Mouse (Mus musculus) heart, postnatal 0 days (tissue): ENCODE measurements around the gene Pced1a. TPM values are rescaled to one million over a fixed set of nuclear protein-coding genes. Genes with fewer than 3 reads are reported as not detected.

Experiments used
- ATAC-seq: fragments of 200-750 bp; cut with Nextera tagmentation; 2 replicates; pipeline ENCODE4 v1.8.0; 2017; ENCODE audit warnings: low read depth, moderate number of reproducible peaks, moderate library complexity; ENCODE audit not compliant: insufficient read depth
- DNase-seq: peaks from one replicate; pipeline ENCODE4 v3.0.0-alpha.2; 2016; ENCODE audit warnings: low spot score
- H3K27ac ChIP-seq: fragments of 300-500 bp; sonication (generic); 2 replicates; pipeline ENCODE4 v1.5.1; 2014; ENCODE audit warnings: low read depth, mild to moderate bottlenecking
- H3K27me3 ChIP-seq: fragments of 300-500 bp; sonication (generic); 2 replicates; pipeline ENCODE4 v1.6.1; 2014; ENCODE audit warnings: low read length, mixed read lengths; ENCODE audit not compliant: control insufficient read depth, insufficient read depth
- H3K36me3 ChIP-seq: fragments of 300-500 bp; sonication (generic); replicated peaks from 2 replicates; pipeline ENCODE4 v1.6.1; 2014; ENCODE audit warnings: low read length, mixed read lengths; ENCODE audit not compliant: control insufficient read depth, insufficient read depth
- H3K4me1 ChIP-seq: fragments of 300-500 bp; sonication (generic); 2 replicates; pipeline ENCODE4 v1.6.1; 2014; ENCODE audit warnings: antibody characterized with exemption; ENCODE audit not compliant: control insufficient read depth, insufficient read depth
- H3K4me2 ChIP-seq: fragments of 300-500 bp; sonication (generic); 2 replicates; pipeline ENCODE4 v1.6.1; 2014; ENCODE audit warnings: low read depth, mild to moderate bottlenecking, low read length, moderate library complexity
- H3K4me3 ChIP-seq: fragments of 300-500 bp; sonication (generic); 2 replicates; pipeline ENCODE4 v1.5.1; 2014; ENCODE audit warnings: low read depth, low read length
- H3K9ac ChIP-seq: fragments of 300-500 bp; sonication (generic); replicated peaks from 2 replicates; pipeline ENCODE4 v1.6.1; 2014; ENCODE audit warnings: low read depth, low read length, mixed read lengths
- H3K9me3 ChIP-seq: fragments of 300-500 bp; sonication (generic); replicated peaks from 2 replicates; pipeline ENCODE4 v1.6.1; 2016; ENCODE audit warnings: low read length; ENCODE audit not compliant: control insufficient read depth
- CTCF ChIP-seq: IDR thresholded peaks from 2 replicates; pipeline ENCODE4 v1.5.1; 2016; ENCODE audit warnings: antibody characterized with exemption, control low read depth, low read depth
- EP300 ChIP-seq: IDR thresholded peaks from 2 replicates; pipeline ENCODE4 v1.6.1; 2016; ENCODE audit warnings: antibody characterized with exemption, low read depth
- WGBS: fragments of 180-500 bp; shearing (Covaris S2); extraction: QIAGEN DNeasy Blood & Tissue Kit; methylation state at CpG from one replicate; pipeline ENCODE4 v1.1.7; 2014; 5-methylcytosine and 5-hydroxymethylcytosine counted together
- polyA plus RNA-seq: library from polyadenylated mRNA; unstranded; fragments of >200 nt; fragmentation: Nextera tagmentation; extraction: Ambion mirVana; gene quantifications from 2 replicates; pipeline ENCODE4 v1.2.1, GENCODE M21; 2015
- total RNA-seq: library from RNA; depleted of rRNA; stranded (reverse); fragments of >200 nt; gene quantifications from 2 replicates; pipeline ENCODE4 v1.2.3, GENCODE M21; 2014; ENCODE audit warnings: low replicate concordance; rRNA removed

Gene Pced1a
- total RNA-seq (6.4 and 11.5 TPM in 2 replicates), polyA plus RNA-seq (2.7 and 3.4 TPM in 2 replicates)

- ATAC-seq (peak; percentile 96), DNase-seq (peak; percentile 86)
- Histone ChIP-seq H3K27ac (peak within 1 kb of the TSS; percentile 87), H3K4me1 (peaks cover 11% of the 10 kb centered on the region; the same call in 1 of the 2 replicates), H3K36me3 (no peaks in the 10 kb centered on the region), H3K4me2 (peak within 1 kb of the TSS; percentile 79), H3K9ac (peak within 1 kb of the TSS; percentile 86), H3K27me3 (no peaks in the 10 kb centered on the region), H3K4me3 (peak within 1 kb of the TSS; percentile 78), H3K9me3 (no peaks in the 10 kb centered on the region)
- TF ChIP-seq CTCF (peak; percentile 42; the same call in 1 of the 2 replicates), EP300 (no peak)
- under 1% methylated on average over 58 of the region's 58 CpGs for WGBS
Measured at GRCm38 (mm10) chr2:130424126-130424853, at the start of gene Pced1a, which contains the start of gene Vps16. Gene Pced1a (minus strand): TSS chr2:130424701. Gene Vps16 (plus strand): TSS chr2:130424339.

- Histone ChIP-seq H3K27ac (no peak overlapping the region), H3K4me2 (no peak overlapping the region), H3K9me3 (no peaks in the 10 kb centered on the region), H3K36me3 (no peaks in the 10 kb centered on the region), H3K4me1 (peaks cover 30% of the 10 kb centered on the region), H3K4me3 (no peak overlapping the region), H3K27me3 (no peaks in the 10 kb centered on the region), H3K9ac (no peak overlapping the region)
- no peak for TF ChIP-seq EP300
- no peak for TF ChIP-seq CTCF
- DNase-seq (no peak), ATAC-seq (no peak)
- WGBS = 54% methylated on average over 8 of the region's 8 CpGs
Measured at GRCm38 (mm10) chr2:130472908-130473510, 48.5 kb upstream of the Pced1a start.

- Histone ChIP-seq H3K4me2 (no peak overlapping the region), H3K27me3 (no peaks in the 10 kb centered on the region), H3K27ac (no peak overlapping the region), H3K4me1 (peaks cover 22% of the 10 kb centered on the region), H3K9me3 (no peaks in the 10 kb centered on the region), H3K36me3 (no peaks in the 10 kb centered on the region), H3K4me3 (no peak overlapping the region), H3K9ac (no peak overlapping the region)
- no peak for ATAC-seq
- DNase-seq = peak; percentile 2
- no peak for TF ChIP-seq EP300
- no peak for TF ChIP-seq CTCF
- 29% methylated on average over 2 of the region's 2 CpGs for WGBS
Measured at GRCm38 (mm10) chr2:130469935-130470334, 45.4 kb upstream of the Pced1a start.

- no peak for ATAC-seq
- Histone ChIP-seq H3K4me3 (no peak overlapping the region), H3K36me3 (no peaks in the 10 kb centered on the region), H3K4me1 (peaks cover 23% of the 10 kb centered on the region), H3K9ac (no peak overlapping the region), H3K9me3 (no peaks in the 10 kb centered on the region), H3K27me3 (no peaks in the 10 kb centered on the region), H3K27ac (no peak overlapping the region), H3K4me2 (no peak overlapping the region)
- 72% methylated on average over 4 of the region's 4 CpGs for WGBS
- TF ChIP-seq EP300 = no peak
- DNase-seq = peak; percentile 4
Measured at GRCm38 (mm10) chr2:130469366-130469765, 44.9 kb upstream of the Pced1a start.

- H3K36me3 ChIP-seq = 0 out of 2 replicates have a peak, but pooled peaks cover 3% of the 10 kb centered on the region
- H3K9ac ChIP-seq = no peak overlapping the region
- 82% methylated on average over 1 of the region's 1 CpGs for whole genome bisulfite sequencing
- H3K4me2 ChIP-seq = no peak overlapping the region
- H3K27ac ChIP-seq = no peak overlapping the region
- TF ChIP-seq CTCF (no peak), EP300 (no peak)
- H3K9me3 ChIP-seq = no peaks in the 10 kb centered on the region
- H3K27me3 ChIP-seq = no peaks in the 10 kb centered on the region
- no peak overlapping the region for H3K4me3 ChIP-seq
- H3K4me1 ChIP-seq = peaks cover 14% of the 10 kb centered on the region; the same call in 1 of the 2 replicates
- ATAC-seq = no peak
- DNase-seq = no peak
Measured at GRCm38 (mm10) chr2:130466438-130466837, 41.9 kb upstream of the Pced1a start.
